Mouse (Mus musculus) v-Abl transformed pro-B cells (cell line): Measurements from ENCODE around the gene Taf12.

ENCODE experiments used
- in situ Hi-C, 2 experiments: fragments of 400-800 bp; cut with MboI; formaldehyde crosslinking; loops; one replicate each; pipeline ENCODE4 v1.15.1; 2025; ENCODE audit not compliant: unreplicated experiment in 2 of 2

Taf12 gene

DNA sequence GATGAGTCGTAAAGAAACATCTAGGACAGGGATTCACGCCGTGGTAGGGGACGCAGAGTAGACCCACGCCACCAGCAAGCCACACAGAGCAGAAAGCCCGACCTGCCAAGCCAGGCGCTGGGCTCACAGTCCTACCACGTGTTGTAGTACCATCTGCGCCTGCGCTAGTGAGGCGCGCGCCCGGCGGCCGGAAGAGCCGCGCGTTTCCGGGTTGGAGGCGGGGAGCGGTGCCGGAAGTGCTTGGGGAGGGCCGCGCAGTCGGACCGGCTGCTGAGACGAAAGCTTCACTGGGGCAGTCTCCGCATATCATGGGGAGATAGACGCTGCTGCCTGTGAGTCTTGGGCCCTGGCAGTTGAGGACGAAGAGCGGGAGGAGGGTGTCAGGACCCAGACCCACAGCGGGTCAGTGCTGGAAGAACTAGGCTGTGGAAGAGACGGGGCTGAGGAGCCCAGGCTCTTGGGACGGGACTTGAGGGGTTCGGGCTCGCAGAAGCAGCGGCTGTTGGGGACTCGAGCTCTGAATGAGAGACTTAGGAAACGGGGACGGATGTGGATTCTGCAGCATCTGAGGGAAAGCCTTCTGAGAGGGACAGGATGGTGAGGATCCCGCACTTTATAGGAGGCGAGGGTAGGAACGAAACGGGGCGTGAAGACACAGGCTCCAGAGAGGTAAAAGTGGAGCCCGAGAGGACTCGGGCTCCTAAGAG is at the start of gene Taf12:
Gene Taf12 (plus strand): TSS at position 220 of the 707 bp plus-strand sequence.
- in situ Hi-C loops = loop anchor here (5.0 to 10.0 kb wide), 2 partner anchors 73 to 140 kb away; no protein-coding TSS in a partner anchor

DNA sequence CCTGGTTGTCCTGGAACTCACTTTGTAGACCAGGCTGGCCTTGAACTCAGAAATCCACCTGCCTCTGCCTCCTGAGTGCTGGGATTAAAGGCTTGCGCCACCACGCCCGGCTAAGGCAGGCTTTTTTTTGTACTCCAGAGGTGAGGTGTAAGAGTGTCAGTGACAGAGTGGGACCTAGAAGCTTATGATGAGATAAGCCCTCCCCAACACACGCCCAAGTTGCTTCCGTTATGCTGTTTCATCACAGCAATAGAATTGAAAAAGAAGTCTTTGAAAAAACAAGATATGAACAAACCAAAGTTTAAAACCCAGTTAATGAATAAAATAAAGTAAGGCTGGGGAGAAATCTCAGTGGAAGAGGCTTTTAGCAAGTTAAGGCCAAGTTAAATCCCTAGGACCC is 43.8 kb upstream of the Taf12 start:
- in situ Hi-C loops = no loop called here

DNA sequence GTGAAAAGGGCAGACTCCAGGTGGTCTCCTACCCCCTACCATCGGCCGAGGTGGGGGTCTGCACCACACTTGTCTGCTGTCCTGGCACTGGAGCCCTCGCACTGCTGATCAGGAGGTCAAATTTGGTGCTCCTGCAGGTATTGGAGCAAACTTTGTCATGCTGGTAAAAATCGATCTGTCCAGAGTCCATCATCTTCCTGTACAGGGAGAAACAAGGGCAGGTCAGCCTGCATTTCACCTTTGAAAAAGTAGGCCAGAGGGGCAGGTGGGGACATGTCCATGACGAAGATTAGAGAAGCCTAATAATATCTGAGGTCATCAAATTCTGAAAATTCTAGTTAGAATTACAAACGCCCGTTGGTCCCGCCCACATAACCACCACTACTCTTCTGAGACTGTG is 39.5 kb upstream of the Taf12 start:
- in situ Hi-C loops = no loop called here

DNA sequence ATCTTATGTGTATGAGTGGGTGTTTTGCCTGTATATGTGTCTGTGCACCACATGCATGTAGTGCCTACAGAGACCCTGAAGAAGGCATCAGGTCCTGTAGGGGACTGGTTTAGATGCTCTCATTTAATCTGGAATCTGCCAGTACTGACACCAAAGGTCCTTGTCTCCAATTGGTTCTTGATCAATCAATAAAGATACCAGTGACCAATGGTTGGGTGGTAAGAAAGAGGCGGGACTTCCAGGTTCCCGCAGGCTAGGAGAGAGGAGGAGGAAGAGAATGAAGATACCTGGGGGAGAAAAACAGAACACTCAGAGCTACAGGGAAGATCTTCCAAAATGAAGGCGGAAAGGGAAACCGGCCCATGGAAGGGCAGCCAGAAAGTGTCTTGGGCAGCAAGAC is 35.8 kb upstream of the Taf12 start:
- in situ Hi-C loops = no loop called here

DNA sequence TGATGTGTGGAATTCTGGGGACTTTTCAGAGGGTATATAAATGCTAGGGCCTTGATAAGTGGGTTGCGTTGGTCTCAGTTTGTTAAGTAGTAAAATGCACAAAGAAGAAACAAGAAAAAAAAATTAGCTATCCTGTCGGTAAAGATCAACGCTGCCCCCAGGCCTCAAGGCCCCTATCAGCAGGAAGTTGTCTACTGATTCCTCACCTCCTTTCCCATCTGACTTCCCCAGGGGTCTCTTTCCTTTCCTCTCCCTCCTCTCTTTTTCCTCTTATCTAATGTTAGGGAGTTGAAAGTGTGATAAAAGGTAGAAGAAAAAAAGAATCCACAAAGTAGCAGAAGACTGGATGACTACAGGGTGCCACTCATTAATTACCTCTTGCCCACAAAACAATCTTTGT is 33.8 kb upstream of the Taf12 start:
- in situ Hi-C loops = no loop called here

DNA sequence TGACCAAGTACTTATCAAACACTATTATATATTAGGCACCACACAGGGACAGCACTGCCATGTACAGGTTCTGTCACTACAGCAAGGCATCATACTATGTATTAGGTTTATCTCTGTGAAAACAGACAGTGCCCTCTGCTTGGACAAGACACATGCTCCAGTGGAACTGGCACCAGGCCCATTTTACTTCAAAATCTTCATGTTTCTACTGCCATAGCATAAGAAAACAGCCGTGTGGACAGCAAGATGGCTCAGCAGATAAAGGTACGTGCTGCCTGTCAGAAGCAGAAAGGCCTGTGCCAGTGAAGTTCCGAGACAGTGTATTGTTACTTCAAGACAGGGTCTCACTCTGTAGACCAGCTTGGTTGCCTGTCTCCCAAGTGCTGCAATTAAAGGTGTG is 33.0 kb upstream of the Taf12 start:
- in situ Hi-C loops = no loop called here

DNA sequence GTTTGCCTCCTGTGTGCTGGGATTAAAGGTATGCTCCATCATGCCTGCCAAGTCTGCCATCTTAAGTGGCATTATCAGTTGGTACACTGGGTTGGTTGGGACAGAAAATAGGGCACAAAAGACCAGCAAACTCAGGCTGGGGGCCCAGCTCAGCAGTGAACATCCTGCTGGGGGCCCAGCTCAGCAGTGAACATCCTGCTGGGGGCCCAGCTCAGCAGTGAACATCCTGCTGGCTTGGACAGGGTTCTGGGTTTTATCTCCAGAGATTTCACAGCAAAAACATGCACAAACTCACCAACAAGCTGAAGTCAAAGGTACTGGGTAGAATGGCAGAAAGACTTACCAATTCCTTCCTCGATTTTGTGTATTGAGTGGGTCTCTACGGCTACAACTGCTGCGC is 28.5 kb upstream of the Taf12 start:
- in situ Hi-C loops = no loop called here

DNA sequence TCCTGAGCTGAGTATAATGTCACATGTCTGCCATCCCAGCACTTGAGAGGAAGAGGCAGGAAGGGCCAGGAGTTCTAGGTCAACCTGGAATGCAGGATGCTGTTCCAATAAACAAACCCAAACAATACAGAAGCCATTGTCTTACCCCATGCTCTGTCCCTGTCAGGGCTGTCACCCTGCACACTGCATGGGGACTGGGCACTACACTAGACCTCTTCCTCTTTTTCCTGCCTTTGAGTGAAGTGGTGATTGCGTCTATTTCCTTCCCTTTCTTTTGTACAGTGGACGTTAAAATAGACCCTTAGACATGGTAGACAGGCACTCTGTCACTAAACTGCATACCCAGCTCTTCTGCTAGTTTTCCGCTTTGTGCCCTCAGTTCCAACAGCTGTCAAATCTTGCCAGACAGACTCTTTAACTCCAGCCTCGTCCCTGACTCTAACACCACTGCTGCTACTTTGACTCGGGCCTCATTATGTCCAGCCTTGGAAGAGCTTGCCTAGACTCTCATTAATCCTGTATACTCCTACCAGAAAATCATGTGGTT is 26.7 kb upstream of the Taf12 start:
- in situ Hi-C loops = no loop called here

DNA sequence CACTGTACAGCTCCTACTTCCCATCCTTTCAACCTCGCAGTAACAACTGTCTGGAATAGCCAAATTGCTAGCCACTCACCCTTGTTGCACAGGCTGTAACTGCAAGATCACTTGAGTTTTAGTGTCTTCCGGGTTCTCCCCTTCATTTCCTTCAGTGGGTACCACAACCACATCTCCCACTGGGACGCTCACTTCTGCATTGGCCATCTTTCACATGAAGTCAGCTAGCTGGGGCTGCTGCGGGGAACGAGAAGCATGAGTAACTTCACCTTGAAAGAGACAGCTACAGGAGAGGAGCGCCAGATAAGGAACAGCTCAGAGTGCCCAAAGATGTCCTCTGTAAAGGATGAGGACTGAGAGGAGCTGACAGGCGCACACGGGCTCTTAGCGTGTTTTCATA is 22.6 kb upstream of the Taf12 start:
- in situ Hi-C loops = no loop called here

DNA sequence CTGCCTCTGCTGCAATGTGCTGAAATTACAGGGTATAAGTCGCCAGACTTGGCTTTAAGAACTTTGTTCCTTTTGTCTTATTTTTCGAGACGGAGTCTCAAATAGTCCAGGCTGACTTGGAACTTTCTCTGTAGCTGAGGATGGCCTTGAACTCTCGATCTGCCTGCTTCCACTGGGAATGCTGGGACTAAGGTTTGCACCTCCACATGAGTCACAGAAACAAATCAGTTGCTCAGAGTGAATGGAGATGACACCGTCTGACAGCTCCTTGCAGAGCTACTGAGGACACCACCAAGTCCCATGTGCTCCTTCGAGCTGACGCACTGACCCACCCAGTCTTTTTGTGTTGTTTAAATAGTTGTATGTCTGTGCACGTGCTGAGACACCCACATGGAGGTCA is 21.0 kb upstream of the Taf12 start:
- in situ Hi-C loops = no loop called here

DNA sequence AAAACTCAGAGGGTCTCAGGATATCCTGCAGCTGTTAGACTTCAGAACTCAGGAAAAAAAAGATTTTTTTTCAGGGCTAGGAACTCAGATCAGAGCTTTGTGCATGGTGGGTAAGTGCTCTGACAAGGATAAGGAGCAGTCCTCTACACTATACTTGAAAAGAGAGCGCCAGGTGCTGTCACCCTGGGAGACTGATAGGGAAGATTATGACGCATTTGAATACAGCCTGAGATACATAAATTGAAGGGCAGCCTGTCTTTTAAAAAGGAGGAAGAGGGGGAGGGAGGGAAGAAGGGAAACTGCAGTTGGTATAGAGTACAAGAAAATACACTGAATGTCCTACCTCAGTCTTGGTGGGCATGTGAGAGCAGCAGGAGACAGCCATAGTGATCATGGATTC is 20.6 kb upstream of the Taf12 start:
- in situ Hi-C loops = no loop called here

DNA sequence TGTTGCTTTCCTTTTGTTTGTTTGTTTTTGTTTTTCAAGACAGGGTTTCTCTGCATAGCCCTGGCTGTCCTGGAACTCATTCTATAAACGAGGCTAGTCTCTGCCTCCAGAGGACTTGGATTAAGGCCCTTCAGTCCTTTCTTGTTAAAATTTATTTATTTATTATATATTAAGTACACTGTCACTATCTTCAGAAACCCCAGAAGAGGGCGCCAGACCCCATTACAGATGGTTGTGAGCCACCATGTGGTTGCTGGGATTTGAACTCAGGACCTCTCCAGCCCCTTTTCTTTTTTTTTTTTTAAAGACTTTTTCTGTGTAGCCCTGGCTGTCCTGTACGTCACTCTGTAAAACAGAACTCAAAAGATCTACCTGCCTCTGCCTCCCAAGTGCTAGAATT is 19.2 kb upstream of the Taf12 start:
- in situ Hi-C loops = no loop called here

DNA sequence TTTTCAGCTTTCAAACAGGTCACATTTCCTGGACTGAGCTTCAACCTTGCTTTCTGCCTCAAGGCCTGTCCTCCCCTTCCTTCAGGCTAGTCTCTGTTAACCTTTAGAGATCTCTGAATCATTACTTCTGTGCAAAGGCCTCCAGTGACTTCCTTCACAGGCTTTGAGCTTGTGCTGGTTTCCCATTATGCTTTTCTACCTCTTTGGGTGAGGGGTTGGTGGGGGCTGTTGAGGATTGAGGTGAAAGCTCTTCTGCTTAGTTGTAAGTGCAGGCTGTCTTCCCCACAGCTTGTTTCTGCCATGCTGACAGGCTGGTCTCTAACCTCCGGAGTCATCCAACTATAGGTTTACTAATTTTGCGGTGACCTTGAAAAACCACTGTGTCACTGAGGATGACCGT is 17.8 kb upstream of the Taf12 start:
- in situ Hi-C loops = no loop called here

DNA sequence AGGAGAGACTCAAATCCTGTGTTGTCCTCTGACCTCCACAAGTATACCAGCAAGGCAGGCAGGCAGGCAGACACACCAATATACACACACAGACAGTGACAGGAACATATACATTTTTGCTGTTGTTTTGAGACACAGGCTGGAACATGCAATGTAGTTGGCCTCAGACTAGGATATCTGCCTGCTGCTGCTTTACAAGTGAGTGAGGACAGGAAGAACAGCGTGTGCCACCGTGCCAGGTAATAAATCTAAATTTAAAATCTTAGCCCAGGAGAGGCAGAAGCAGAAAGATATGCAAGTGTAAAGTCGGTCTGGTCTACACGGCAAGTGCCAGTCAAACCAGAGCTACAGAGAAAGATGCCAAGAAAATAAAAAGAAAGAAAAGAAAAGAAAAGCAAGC is 14.9 kb upstream of the Taf12 start:
- in situ Hi-C loops = no loop called here

DNA sequence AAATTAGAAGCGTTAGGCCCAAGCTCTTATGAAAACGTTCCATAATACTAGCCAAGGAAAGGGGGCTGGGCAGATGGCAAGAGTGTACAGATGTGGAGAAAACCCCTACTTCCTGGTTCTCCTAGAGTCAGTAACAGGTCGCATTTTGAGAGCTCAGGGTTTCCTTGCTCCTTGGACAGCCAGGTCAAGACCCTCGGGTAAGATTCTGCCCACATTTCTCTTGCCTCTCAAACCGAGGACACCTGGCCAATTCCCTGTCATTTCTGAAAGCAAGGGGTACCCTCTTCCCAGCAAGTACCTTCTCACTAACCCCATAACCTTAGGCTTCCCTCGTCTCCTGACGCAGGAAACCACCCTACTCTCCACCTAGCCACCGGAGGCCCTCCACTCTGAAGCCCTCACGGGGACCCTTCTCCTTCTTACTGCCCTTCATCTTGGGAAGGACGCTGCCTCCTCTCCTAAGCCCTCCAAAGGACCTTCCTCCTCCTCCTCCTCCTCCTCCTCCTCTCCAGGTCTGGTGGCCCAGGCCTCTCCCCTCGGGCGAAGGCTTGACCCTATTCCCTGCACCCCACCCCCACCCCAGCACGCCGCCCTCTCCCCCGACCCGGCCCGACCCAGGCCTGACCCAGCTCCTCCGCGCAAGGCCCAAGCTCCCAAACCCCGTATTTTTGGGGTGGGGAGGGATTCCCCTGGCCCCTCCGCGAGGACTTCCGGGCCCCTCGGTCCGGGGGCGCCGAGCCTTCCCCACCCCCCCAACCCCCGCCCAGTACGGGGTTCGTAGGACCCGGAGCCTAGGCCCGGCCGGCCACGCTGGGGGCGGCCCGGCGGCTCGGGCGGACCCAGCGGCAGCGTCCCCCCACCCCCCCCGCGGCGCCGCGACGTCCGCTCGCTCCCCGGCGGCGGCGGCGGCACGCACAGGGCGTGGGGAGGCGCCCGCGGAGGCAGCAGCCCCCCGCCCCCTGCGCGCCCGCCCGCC is 13.5 kb upstream of the Taf12 start:
- in situ Hi-C loops = loop anchor here in 1 of 2 experiments (10.0 kb wide), 1 partner anchor 56 kb away; no protein-coding TSS in a partner anchor

DNA sequence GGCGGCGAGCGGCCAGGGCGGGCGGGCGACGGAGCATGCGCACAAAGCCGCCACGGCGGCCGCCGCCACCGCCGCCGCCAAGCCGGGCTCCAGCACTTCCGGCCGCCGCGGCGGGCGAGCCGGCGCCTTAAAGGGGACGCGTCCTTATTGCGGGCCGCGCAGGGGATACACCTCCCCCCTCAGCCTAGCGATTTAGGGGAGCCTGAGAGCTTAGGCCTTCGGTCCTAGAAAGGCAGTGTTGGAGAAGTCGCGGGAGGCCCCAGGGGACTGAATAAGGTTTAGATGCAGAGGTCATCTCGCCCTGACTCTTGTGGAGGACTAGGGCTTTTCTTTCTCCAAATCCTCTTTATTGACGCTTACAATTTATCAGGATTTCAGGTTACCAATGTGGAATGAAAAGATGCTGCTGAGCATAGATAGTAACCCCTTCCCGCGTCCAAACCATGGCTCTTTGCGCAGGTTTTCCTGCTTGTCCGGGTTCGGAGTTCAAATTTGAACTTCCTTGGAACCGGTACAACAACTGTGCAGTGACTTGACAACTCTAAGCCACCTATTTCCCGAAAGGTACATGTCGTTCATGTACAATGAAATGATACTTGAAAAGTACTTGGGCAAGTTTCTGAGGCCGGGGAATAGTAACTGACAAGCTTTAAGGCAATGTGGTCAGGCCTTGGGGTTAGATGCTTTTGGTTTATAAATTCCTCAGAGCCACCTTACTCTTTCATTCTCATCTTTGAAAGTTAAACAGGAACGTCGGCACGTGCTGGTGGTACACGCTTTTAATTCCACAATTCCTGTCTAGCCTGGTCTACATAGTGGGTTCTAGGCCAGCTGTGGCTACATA is 12.4 kb upstream of the Taf12 start, which contains the start of gene Gmeb1:
Gene Gmeb1 (minus strand): TSS at position 89 of the 844 bp plus-strand sequence.
- in situ Hi-C loops = loop anchor here in 1 of 2 experiments (10.0 kb wide), 1 partner anchor 57 kb away; no protein-coding TSS in a partner anchor

DNA sequence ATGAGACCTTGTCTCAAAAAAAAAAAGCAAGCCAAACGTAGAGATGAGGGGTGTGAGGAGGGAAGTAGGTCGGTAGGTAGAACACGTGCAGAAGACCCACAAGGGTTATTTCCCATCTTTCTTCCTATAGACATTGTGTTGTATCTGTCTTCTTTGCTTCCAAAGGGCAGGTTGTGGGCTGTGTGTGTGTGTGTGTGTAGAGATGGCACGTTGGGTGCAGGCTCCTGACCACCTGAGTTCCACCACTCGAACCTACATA is 11.9 kb upstream of the Taf12 start:
- in situ Hi-C loops = loop anchor here in 1 of 2 experiments (10.0 kb wide), 1 partner anchor 57 kb away; no protein-coding TSS in a partner anchor

DNA sequence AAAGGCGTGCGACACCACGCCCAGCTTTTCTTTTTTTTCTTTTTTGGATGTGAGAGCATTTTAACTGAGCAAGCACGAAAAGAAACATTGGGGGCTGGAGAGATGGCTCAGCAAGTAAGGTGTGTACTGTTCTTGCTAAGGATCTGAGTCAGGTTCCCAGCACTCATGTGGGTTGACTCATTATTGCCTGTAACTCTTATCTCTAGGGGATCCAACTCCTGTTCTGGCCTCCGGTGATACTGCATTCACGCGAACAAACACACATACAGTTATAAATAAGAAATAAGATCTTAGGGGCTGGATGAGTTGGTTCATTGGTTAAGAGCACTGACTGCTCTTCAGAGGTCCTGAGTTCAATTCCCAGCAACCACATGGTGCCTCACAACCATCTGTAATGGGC is 10.9 kb upstream of the Taf12 start:
- in situ Hi-C loops = loop anchor here in 1 of 2 experiments (10.0 kb wide), 1 partner anchor 59 kb away; no protein-coding TSS in a partner anchor

DNA sequence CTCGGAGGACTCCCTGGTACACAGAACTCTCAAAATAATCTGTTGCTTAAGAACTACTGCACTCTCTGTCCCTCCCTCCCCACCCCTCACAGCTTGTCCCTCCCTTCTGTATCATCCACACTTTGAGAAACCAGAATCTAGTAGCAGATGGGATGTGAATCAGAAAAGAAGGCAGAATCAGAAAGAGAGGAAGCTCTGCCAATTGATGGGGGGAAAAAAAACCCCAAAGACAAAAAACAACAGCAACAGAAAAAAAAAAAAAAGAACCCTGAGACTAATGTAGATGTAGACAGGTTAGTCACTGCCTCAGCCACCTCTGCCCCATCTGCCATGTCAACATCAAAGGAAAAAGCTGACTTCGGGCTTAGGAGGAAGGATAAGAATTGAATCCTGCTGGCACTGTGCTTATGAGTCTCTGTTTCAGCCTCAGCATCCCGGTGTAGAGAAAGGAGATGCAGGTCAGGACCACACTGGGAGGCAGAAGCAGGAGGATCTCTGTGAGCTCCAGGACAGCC is 7.3 kb upstream of the Taf12 start:
- in situ Hi-C loops = loop anchor here (5.0 to 10.0 kb wide), 3 partner anchors 62 to 80 kb away; no protein-coding TSS in a partner anchor
